Mouse (Mus musculus): Measurements from ENCODE around the gene Il2rb. TPM values are rescaled to one million over a fixed set of nuclear protein-coding genes. Genes with fewer than 3 reads are reported as not detected.

The Il2rb gene
- total and polyA plus RNA-seq, 3 experiments, result 0.04 TPM; not detected in 2

DNA sequence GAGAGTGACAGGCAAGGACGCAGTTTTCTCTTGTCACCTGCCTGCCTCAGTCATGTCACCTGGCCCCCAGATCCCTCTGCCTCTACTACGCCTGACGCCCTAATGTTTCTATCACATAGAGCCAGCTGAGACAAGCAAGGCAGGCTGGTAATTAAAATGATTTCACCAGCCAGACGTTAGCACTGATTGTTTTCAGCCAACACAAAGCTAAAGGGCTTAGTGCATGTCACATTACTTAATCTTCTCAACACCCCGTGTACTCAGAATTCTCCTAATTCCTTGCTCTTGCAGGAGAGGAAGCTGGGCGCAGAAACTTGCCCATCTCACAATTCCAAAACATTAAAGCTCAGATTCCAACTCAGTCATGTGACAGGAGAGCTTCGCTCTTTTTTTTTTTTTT, 13.4 kb upstream of the Il2rb start:
- Histone ChIP-seq H3K9me3 (replicated peaks; ENCODE audit: insufficient read depth, low read length) (no peaks in the 10 kb centered on the region), H3K4me1 (ENCODE audit: control insufficient read depth in 1 of 2, insufficient read depth in 2 of 2, low read length in 2 of 2) (no peaks in the 10 kb centered on the region), H3K27me3 (ENCODE audit: control insufficient read depth in 1 of 2, insufficient read depth in 2 of 2, low read length in 2 of 2) (no peaks in the 10 kb centered on the region; a peak in 1 of 4 replicates), H3K36me3 (ENCODE audit: control insufficient read depth in 1 of 2, insufficient read depth in 2 of 2, low read length in 2 of 2) (no peaks in the 10 kb centered on the region), H3K4me3 (ENCODE audit: control insufficient read depth in 1 of 2, insufficient read depth in 1 of 2, low read depth in 2 of 2, low read length in 2 of 2) (no peak overlapping the region), H3K27ac (ENCODE audit: control insufficient read depth, low read depth, low read length) (no peak overlapping the region), H3K79me2 (ENCODE audit: control insufficient read depth, insufficient read depth, low read length, poor library complexity) (no peaks in the 10 kb centered on the region), H3K9ac (ENCODE audit: control insufficient read depth, low read depth, low read length, poor library complexity, severe bottlenecking) (no peak overlapping the region)
- no peak for DNase-seq (ENCODE audit: low read depth, low spot score)
- no peak for TF ChIP-seq RCOR1 (IDR thresholded peaks at IDR 0.05; ENCODE audit: low read depth, low read length)
- no peak for TF ChIP-seq ZC3H11A (IDR thresholded peaks at IDR 0.05; ENCODE audit: low read depth, low read length)

DNA sequence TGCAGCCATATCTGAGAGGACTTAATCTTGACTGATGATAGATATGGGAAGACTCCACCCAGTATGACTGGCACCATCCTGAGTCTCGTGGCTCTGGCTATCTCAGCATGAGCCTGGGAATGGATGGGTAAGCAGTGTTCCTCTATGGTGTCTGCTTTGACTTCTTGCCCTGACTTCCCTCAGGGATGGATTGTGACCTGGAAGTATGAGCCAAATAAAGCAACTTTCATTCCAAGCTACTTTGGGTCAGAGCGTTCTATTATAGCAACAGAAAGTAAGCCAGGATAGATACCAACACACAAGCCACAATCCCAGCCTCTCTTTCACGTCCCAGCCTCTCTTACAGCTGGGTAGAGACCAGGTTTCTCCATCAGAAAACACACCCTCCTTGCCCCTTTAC, 10.5 kb upstream of the Il2rb start:
- H3K79me2 ChIP-seq (ENCODE audit: control insufficient read depth, insufficient read depth, low read length, poor library complexity), result no peaks in the 10 kb centered on the region
- H3K4me3 ChIP-seq (ENCODE audit: control insufficient read depth in 1 of 2, insufficient read depth in 1 of 2, low read depth in 2 of 2, low read length in 2 of 2), result no peak overlapping the region
- no peaks in the 10 kb centered on the region for H3K9me3 ChIP-seq (replicated peaks; ENCODE audit: insufficient read depth, low read length)
- no peaks in the 10 kb centered on the region for H3K4me1 ChIP-seq (ENCODE audit: control insufficient read depth in 1 of 2, insufficient read depth in 2 of 2, low read length in 2 of 2)
- no peaks in the 10 kb centered on the region for H3K36me3 ChIP-seq (ENCODE audit: control insufficient read depth in 1 of 2, insufficient read depth in 2 of 2, low read length in 2 of 2)
- H3K9ac ChIP-seq (ENCODE audit: control insufficient read depth, low read depth, low read length, poor library complexity, severe bottlenecking), result no peak overlapping the region
- TF ChIP-seq MYB (IDR thresholded peaks at IDR 0.05; ENCODE audit: low read depth, low read length) (no peak), POLR2AphosphoS5 (IDR thresholded peaks at IDR 0.05; ENCODE audit: borderline replicate concordance, low read depth, low read length) (no peak), TAL1 (IDR thresholded peaks at IDR 0.05; ENCODE audit: low read length) (no peak), RAD21 (IDR thresholded peaks at IDR 0.05; ENCODE audit: low read depth, low read length) (no peak), SMC3 (IDR thresholded peaks at IDR 0.05; ENCODE audit: low read depth, low read length) (no peak), GATA1 (IDR thresholded peaks at IDR 0.05; ENCODE audit: low read depth, low read length) (no peak), NELFE (IDR thresholded peaks at IDR 0.05; ENCODE audit: low read depth, low read length) (no peak), MAX (IDR thresholded peaks at IDR 0.05; ENCODE audit: low read length) (no peak), ETS1 (IDR thresholded peaks at IDR 0.05; ENCODE audit: low read depth, low read length) (no peak), E2F4 (IDR thresholded peaks at IDR 0.05; ENCODE audit: borderline replicate concordance, low read depth, low read length) (no peak), MEF2A (IDR thresholded peaks at IDR 0.05; ENCODE audit: extremely low read depth, insufficient replicate concordance, low read depth, low read length, poor library complexity, severe bottlenecking) (no peak), ZNF384 (IDR thresholded peaks at IDR 0.05; ENCODE audit: low read depth, low read length) (no peak), BHLHE40 (IDR thresholded peaks at IDR 0.05; ENCODE audit: borderline replicate concordance, low read depth, low read length) (no peak), POLR2AphosphoS2 (IDR thresholded peaks at IDR 0.05; ENCODE audit: low read length) (no peak), KAT2A (conservative IDR thresholded peaks at IDR 0.05; ENCODE audit: low read depth, low read length) (no peak), CHD1 (IDR thresholded peaks at IDR 0.05; ENCODE audit: low read depth, low read length) (no peak), JUND (IDR thresholded peaks at IDR 0.05; ENCODE audit: low read depth, low read length) (no peak)
- no peaks in the 10 kb centered on the region; a peak in 1 of 4 replicates for H3K27me3 ChIP-seq (ENCODE audit: control insufficient read depth in 1 of 2, insufficient read depth in 2 of 2, low read length in 2 of 2)
- H3K27ac ChIP-seq (ENCODE audit: control insufficient read depth, low read depth, low read length), result no peak overlapping the region
- DNase-seq (ENCODE audit: low read depth, low spot score), result no peak

Measured in MEL (cell line).